Mouse (Mus musculus) C2C12 (cell line): ENCODE measurements around the gene Gm45213. TPM values are rescaled to one million over a fixed set of nuclear protein-coding genes. Genes with fewer than 3 reads are reported as not detected.
A peak's percentile ranks its signal among the peaks of the same experiment; 100 is the strongest.

ENCODE experiments used
- H3K27me3 ChIP-seq: one replicate; pipeline ENCODE4 v1.6.1; 2011; ENCODE audit not compliant: control insufficient read depth, insufficient read depth, insufficient read length
- H3K36me3 ChIP-seq: one replicate; pipeline ENCODE4 v1.6.1; 2011; ENCODE audit not compliant: control insufficient read depth, insufficient read depth
- H3K4me3 ChIP-seq: one replicate; pipeline ENCODE4 v1.5.1; 2011; ENCODE audit warnings: mild to moderate bottlenecking, control low read depth; ENCODE audit not compliant: poor library complexity, insufficient read depth, severe bottlenecking
- H3K79me2 ChIP-seq: one replicate; pipeline ENCODE4 v1.6.1; 2011; ENCODE audit not compliant: control insufficient read depth, insufficient read depth
- H3K79me3 ChIP-seq: one replicate; pipeline ENCODE4 v1.6.1; 2011; ENCODE audit warnings: low read depth, control low read depth
- H3ac ChIP-seq: one replicate; pipeline ENCODE3; 2011; ENCODE audit warnings: low read depth; ENCODE audit not compliant: control insufficient read depth, insufficient read length
- CEBPB ChIP-seq: IDR thresholded peaks from one replicate; pipeline ENCODE4 v1.6.1; 2011; ENCODE audit warnings: low read depth, mild to moderate bottlenecking, control low read depth, moderate library complexity
- CTCF ChIP-seq: IDR thresholded peaks from one replicate; pipeline ENCODE4 v1.5.1; 2011; ENCODE audit not compliant: control insufficient read depth, insufficient read depth, insufficient read length
- FOSL1 ChIP-seq: IDR thresholded peaks from one replicate; pipeline ENCODE4 v1.8.0; 2011; ENCODE audit warnings: mild to moderate bottlenecking, low read length; ENCODE audit not compliant: poor library complexity, insufficient read depth, severe bottlenecking
- MAX ChIP-seq: IDR thresholded peaks from one replicate; pipeline ENCODE4 v1.6.1; 2011; ENCODE audit warnings: mild to moderate bottlenecking, control low read depth
- MYOD1 ChIP-seq: IDR thresholded peaks from one replicate; pipeline ENCODE4 v1.6.1; 2011; ENCODE audit warnings: low read depth; ENCODE audit not compliant: control insufficient read depth, insufficient read length
- MYOG ChIP-seq: IDR thresholded peaks from one replicate; pipeline ENCODE4 v1.6.1; 2011; ENCODE audit not compliant: control insufficient read depth, insufficient read length; ENCODE audit errors: extremely low read depth
- USF1 ChIP-seq: IDR thresholded peaks from one replicate; pipeline ENCODE4 v1.6.1; 2011; ENCODE audit warnings: low read depth, mild to moderate bottlenecking, control low read depth, moderate library complexity
- polyA plus RNA-seq: library from polyadenylated mRNA; unstranded; fragments of >200 nt; fragmentation: generic; extraction: Trizol; gene quantifications from one replicate; pipeline ENCODE4 v1.2.1, GENCODE M21; 2012; ENCODE audit warnings: missing spikeins

Gene Gm45213
- polyA plus RNA-seq, 1 experiment, result not detected

GRCm38 (mm10) chr7:66080231-66080613, 36.8 kb downstream of the Gm45213 start:
- H3K36me3 ChIP-seq, result peaks cover 41% of the 10 kb centered on the region
- TF ChIP-seq FOSL1 (no peak), USF1 (no peak)
- no peaks in the 10 kb centered on the region for H3K27me3 ChIP-seq
- H3K4me3 ChIP-seq, result peak overlapping the region; percentile 64
- peaks cover 15% of the 10 kb centered on the region for H3K79me3 ChIP-seq
- peak overlapping the region; percentile 34 for H3ac ChIP-seq
- peaks cover 24% of the 10 kb centered on the region for H3K79me2 ChIP-seq

- H3K79me3 ChIP-seq, result peaks cover 15% of the 10 kb centered on the region
- peaks cover 64% of the 10 kb centered on the region for H3K36me3 ChIP-seq
- H3K4me3 ChIP-seq, result no peak overlapping the region
- H3K27me3 ChIP-seq, result no peaks in the 10 kb centered on the region
- H3K79me2 ChIP-seq, result peaks cover 24% of the 10 kb centered on the region
- no peak for TF ChIP-seq MYOD1
- TF ChIP-seq FOSL1, result no peak
- no peak for TF ChIP-seq USF1
- TF ChIP-seq MAX, result no peak
- no peak for TF ChIP-seq CTCF
- no peak for TF ChIP-seq MYOG
- no peak for TF ChIP-seq CEBPB
- H3ac ChIP-seq, result no peak overlapping the region
Observed at GRCm38 (mm10) chr7:66083757-66084156, 40.4 kb downstream of the Gm45213 start.

- H3K36me3 ChIP-seq, result peaks cover 69% of the 10 kb centered on the region
- no peak overlapping the region for H3ac ChIP-seq
- peaks cover 24% of the 10 kb centered on the region for H3K79me2 ChIP-seq
- TF ChIP-seq MYOG (no peak), USF1 (no peak), CTCF (no peak), FOSL1 (no peak), MYOD1 (no peak), CEBPB (no peak), MAX (no peak)
- H3K79me3 ChIP-seq, result peaks cover 15% of the 10 kb centered on the region
- no peaks in the 10 kb centered on the region for H3K27me3 ChIP-seq
- H3K4me3 ChIP-seq, result no peak overlapping the region
Observed at GRCm38 (mm10) chr7:66084546-66084945, 41.1 kb downstream of the Gm45213 start.

- H3K4me3 ChIP-seq, result no peak overlapping the region
- TF ChIP-seq FOSL1, result no peak
- TF ChIP-seq MYOD1, result no peak
- TF ChIP-seq CTCF, result no peak
- no peak for TF ChIP-seq CEBPB
- peaks cover 69% of the 10 kb centered on the region for H3K36me3 ChIP-seq
- no peak overlapping the region for H3ac ChIP-seq
- H3K27me3 ChIP-seq, result no peaks in the 10 kb centered on the region
- peaks cover 4% of the 10 kb centered on the region for H3K79me3 ChIP-seq
- H3K79me2 ChIP-seq, result no peaks in the 10 kb centered on the region
Observed at GRCm38 (mm10) chr7:66087652-66088051, 44.2 kb downstream of the Gm45213 start.

- Histone ChIP-seq H3K27me3 (no peaks in the 10 kb centered on the region), H3K79me2 (no peaks in the 10 kb centered on the region), H3K4me3 (no peak overlapping the region), H3K79me3 (peaks cover 4% of the 10 kb centered on the region), H3K36me3 (peaks cover 64% of the 10 kb centered on the region), H3ac (no peak overlapping the region)
- TF ChIP-seq CTCF (no peak), MYOG (no peak), CEBPB (no peak), USF1 (no peak), MAX (no peak), MYOD1 (no peak), FOSL1 (no peak)
Observed at GRCm38 (mm10) chr7:66088077-66088476, 44.7 kb downstream of the Gm45213 start.

GRCm38 (mm10) chr7:66090676-66091190, 47.3 kb downstream of the Gm45213 start:
- Histone ChIP-seq H3K79me3 (no peaks in the 10 kb centered on the region), H3K79me2 (no peaks in the 10 kb centered on the region), H3K27me3 (no peaks in the 10 kb centered on the region), H3K36me3 (peaks cover 41% of the 10 kb centered on the region), H3ac (no peak overlapping the region), H3K4me3 (no peak overlapping the region)
- TF ChIP-seq MAX (no peak), USF1 (no peak), CTCF (no peak), FOSL1 (no peak), MYOG (no peak), MYOD1 (no peak), CEBPB (no peak)

GRCm38 (mm10) chr7:66091553-66091952, 48.2 kb downstream of the Gm45213 start:
- Histone ChIP-seq H3K36me3 (peaks cover 34% of the 10 kb centered on the region), H3K79me2 (no peaks in the 10 kb centered on the region), H3K79me3 (no peaks in the 10 kb centered on the region), H3ac (no peak overlapping the region), H3K4me3 (no peak overlapping the region), H3K27me3 (no peaks in the 10 kb centered on the region)
- TF ChIP-seq CEBPB (no peak), MYOD1 (no peak), MYOG (no peak), CTCF (no peak), USF1 (no peak), MAX (no peak), FOSL1 (no peak)
